Mouse (Mus musculus) myocyte (in vitro differentiated cells): ENCODE data around the gene Tmem145. TPM values are rescaled to one million over a fixed set of nuclear protein-coding genes. Genes with fewer than 3 reads are reported as not detected.
A peak's percentile ranks its signal among the peaks of the same experiment; 100 is the strongest.

ENCODE experiments used
- H3K27me3 ChIP-seq: one replicate; pipeline ENCODE4 v1.6.1; 2011; ENCODE audit not compliant: control insufficient read depth, insufficient read depth, insufficient read length
- H3K36me3 ChIP-seq: one replicate; pipeline ENCODE4 v1.6.1; 2011; ENCODE audit not compliant: control insufficient read depth, insufficient read depth
- H3K4me2 ChIP-seq: one replicate; pipeline ENCODE4 v1.6.1; 2011; ENCODE audit warnings: low read depth, control low read depth
- H3K4me3 ChIP-seq: one replicate; pipeline ENCODE4 v1.5.1; 2011; ENCODE audit warnings: mild to moderate bottlenecking, control low read depth, moderate library complexity
- H3K79me2 ChIP-seq: one replicate; pipeline ENCODE4 v1.6.1; 2011; ENCODE audit not compliant: control insufficient read depth, insufficient read depth
- H3ac ChIP-seq: one replicate; pipeline ENCODE4 v1.6.1; 2011; ENCODE audit not compliant: control insufficient read depth, insufficient read length
- CEBPB ChIP-seq: IDR thresholded peaks from 2 replicates; pipeline ENCODE4 v1.6.1; 2011; ENCODE audit warnings: mild to moderate bottlenecking, moderate library complexity; ENCODE audit not compliant: poor library complexity, insufficient read depth, severe bottlenecking
- E2F4 ChIP-seq: IDR thresholded peaks from one replicate; pipeline ENCODE4 v1.6.1; 2011; ENCODE audit warnings: mild to moderate bottlenecking, control low read depth, moderate library complexity; ENCODE audit not compliant: insufficient read depth
- MAX ChIP-seq: IDR thresholded peaks from one replicate; pipeline ENCODE4 v1.6.1; 2011; ENCODE audit warnings: low read depth, mild to moderate bottlenecking, control low read depth
- MYOD1 ChIP-seq, 3 experiments: IDR thresholded peaks; one replicate each; pipeline ENCODE4 v1.6.1; 2011; ENCODE audit warnings: control low read depth in 2 of 3, low read depth in 2 of 3, mild to moderate bottlenecking in 2 of 3, moderate library complexity in 1 of 3; ENCODE audit not compliant: insufficient read length in 2 of 3, control insufficient read depth in 1 of 3
- MYOG ChIP-seq, 3 experiments: IDR thresholded peaks; one replicate each; pipeline ENCODE4 v1.6.1; 2011; ENCODE audit warnings: control low read depth in 2 of 3, low read depth in 2 of 3, mild to moderate bottlenecking in 2 of 3; ENCODE audit not compliant: insufficient read length in 2 of 3, control insufficient read depth in 1 of 3, insufficient read depth in 1 of 3
- POLR2A ChIP-seq: IDR thresholded peaks from one replicate; pipeline ENCODE4 v1.6.1; 2011; ENCODE audit warnings: low read depth, mild to moderate bottlenecking, control low read depth, moderate library complexity; ENCODE audit not compliant: insufficient read length
- POLR2AphosphoS2 ChIP-seq: IDR thresholded peaks from one replicate; pipeline ENCODE4 v1.6.1; 2011; ENCODE audit warnings: low read depth, control low read depth; ENCODE audit not compliant: insufficient read length
- REST ChIP-seq: IDR thresholded peaks from one replicate; pipeline ENCODE4 v1.6.1; 2011; ENCODE audit warnings: mild to moderate bottlenecking, control low read depth, moderate library complexity; ENCODE audit not compliant: insufficient read depth, insufficient read length
- SRF ChIP-seq: IDR thresholded peaks from one replicate; pipeline ENCODE4 v1.6.1; 2011; ENCODE audit warnings: low read depth; ENCODE audit not compliant: control insufficient read depth, insufficient read length
- TCF12 ChIP-seq: IDR thresholded peaks from one replicate; pipeline ENCODE4 v1.6.1; 2011; ENCODE audit warnings: mild to moderate bottlenecking, control low read depth; ENCODE audit not compliant: poor library complexity, insufficient read depth, severe bottlenecking
- TCF3 ChIP-seq: IDR thresholded peaks from one replicate; pipeline ENCODE4 v1.6.1; 2011; ENCODE audit warnings: low read depth, control low read depth; ENCODE audit not compliant: insufficient read length
- USF1 ChIP-seq: IDR thresholded peaks from one replicate; pipeline ENCODE4 v1.6.1; 2011; ENCODE audit warnings: low read depth, mild to moderate bottlenecking, control low read depth, moderate library complexity
- polyA plus RNA-seq: library from polyadenylated mRNA; unstranded; fragments of >200 nt; fragmentation: generic; extraction: Trizol; gene quantifications from one replicate; pipeline ENCODE4 v1.2.1, GENCODE M21; 2012; ENCODE audit warnings: missing spikeins

Gene Tmem145
- polyA plus RNA-seq, 1 experiment, result 0.02 TPM

GRCm38 (mm10) chr7:25267301-25267750 is 38.6 kb upstream of the Tmem145 start, which contains the start of gene Cic:
TSS of gene Cic (plus strand) at chr7:25267704.
- Histone ChIP-seq H3K4me3 (peak within 1 kb of the TSS; percentile 84), H3K4me2 (peak within 1 kb of the TSS; percentile 97), H3K36me3 (no peaks in the 10 kb centered on the region), H3ac (peak within 1 kb of the TSS; percentile 24), H3K27me3 (no peaks in the 10 kb centered on the region), H3K79me2 (peaks cover 17% of the 10 kb centered on the region)
- TF ChIP-seq REST (no peak), MYOD1 (IDR thresholded peaks at IDR 0.05; ENCODE audit: control insufficient read depth in 1 of 3, insufficient read length in 2 of 3, low read depth in 2 of 3) (no peak), E2F4 (peak; percentile 81), POLR2A (peak; percentile 80), TCF3 (no peak), CEBPB (no peak), MAX (no peak), SRF (no peak), TCF12 (no peak), MYOG (IDR thresholded peaks at IDR 0.05; ENCODE audit: control insufficient read depth in 1 of 3, insufficient read depth in 1 of 3, insufficient read length in 2 of 3, low read depth in 2 of 3) (no peak), POLR2AphosphoS2 (peak; percentile 72), USF1 (peak; percentile 65)

DNA sequence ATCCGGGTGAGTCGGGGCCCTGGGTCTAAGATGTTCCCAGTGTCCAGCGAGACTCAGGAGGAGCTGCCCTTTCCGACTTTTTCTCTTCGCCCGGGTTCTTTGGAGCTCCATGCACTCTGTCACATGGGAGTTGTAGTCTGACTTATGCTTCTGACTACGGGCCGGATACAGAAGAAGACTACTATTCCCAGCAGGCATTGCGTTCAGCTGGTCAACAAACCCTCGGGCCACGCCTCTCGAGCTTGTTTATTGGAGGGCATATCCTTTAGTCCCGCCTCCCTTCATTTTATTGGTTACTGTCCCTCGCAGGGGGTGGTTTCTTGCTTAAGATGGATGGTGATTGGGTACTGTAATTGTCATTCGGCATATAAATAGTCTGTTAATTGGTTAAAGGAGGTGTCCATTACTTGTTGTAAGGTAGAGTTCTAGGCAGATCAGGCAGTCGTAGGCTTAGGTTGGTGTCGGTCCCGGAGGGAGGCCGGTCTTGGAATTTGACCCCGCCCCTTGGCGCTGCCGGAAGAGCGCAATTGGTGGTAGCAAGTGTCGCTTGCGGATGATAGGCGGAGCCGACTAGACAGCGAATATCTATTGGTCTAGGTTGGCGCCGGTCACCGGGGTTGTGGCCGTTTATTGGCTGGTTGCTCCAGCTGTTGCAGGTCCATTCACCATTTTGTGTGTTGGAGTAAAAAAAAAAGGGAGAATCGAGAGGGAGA is 38.0 kb upstream of the Tmem145 start:
- TF ChIP-seq MYOG (IDR thresholded peaks at IDR 0.05; ENCODE audit: control insufficient read depth in 1 of 3, insufficient read depth in 1 of 3, insufficient read length in 2 of 3, low read depth in 2 of 3), result no peak
- no peak for TF ChIP-seq REST
- no peak for TF ChIP-seq POLR2AphosphoS2
- no peak for TF ChIP-seq MYOD1 (IDR thresholded peaks at IDR 0.05; ENCODE audit: control insufficient read depth in 1 of 3, insufficient read length in 2 of 3, low read depth in 2 of 3)
- TF ChIP-seq E2F4, result no peak
- no peak for TF ChIP-seq SRF
- TF ChIP-seq CEBPB, result no peak
- TF ChIP-seq TCF3, result no peak
- no peak for TF ChIP-seq MAX
- no peak for TF ChIP-seq POLR2A
- TF ChIP-seq USF1, result no peak
- TF ChIP-seq TCF12, result no peak
- H3K27me3 ChIP-seq, result no peaks in the 10 kb centered on the region
- H3ac ChIP-seq, result peak overlapping the region; percentile 24
- peak overlapping the region; percentile 84 for H3K4me3 ChIP-seq
- no peaks in the 10 kb centered on the region for H3K36me3 ChIP-seq
- peaks cover 17% of the 10 kb centered on the region for H3K79me2 ChIP-seq
- no peak overlapping the region for H3K4me2 ChIP-seq

- no peaks in the 10 kb centered on the region for H3K27me3 ChIP-seq
- H3K4me2 ChIP-seq, result peak overlapping the region; percentile 92
- peak overlapping the region; percentile 84 for H3K4me3 ChIP-seq
- TF ChIP-seq MYOD1 (IDR thresholded peaks at IDR 0.05; ENCODE audit: control insufficient read depth in 1 of 3, insufficient read length in 2 of 3, low read depth in 2 of 3), result peak in 1 of 3 experiments; percentile 64
- no peak for TF ChIP-seq E2F4
- H3K36me3 ChIP-seq, result no peaks in the 10 kb centered on the region
- H3K79me2 ChIP-seq, result peaks cover 17% of the 10 kb centered on the region
- H3ac ChIP-seq, result peak overlapping the region; percentile 24
Measured at GRCm38 (mm10) chr7:25268588-25268987, 37.3 kb upstream of the Tmem145 start.

- TF ChIP-seq MYOD1 (IDR thresholded peaks at IDR 0.05; ENCODE audit: control insufficient read depth in 1 of 3, insufficient read length in 2 of 3, low read depth in 2 of 3) (no peak), CEBPB (no peak), REST (no peak), TCF12 (no peak)
- Histone ChIP-seq H3K79me2 (peaks cover 17% of the 10 kb centered on the region), H3K27me3 (no peaks in the 10 kb centered on the region), H3K36me3 (no peaks in the 10 kb centered on the region), H3ac (peak overlapping the region; percentile 24), H3K4me3 (peak overlapping the region; percentile 84), H3K4me2 (peak overlapping the region; percentile 92)
Measured at GRCm38 (mm10) chr7:25269029-25269428, 36.9 kb upstream of the Tmem145 start.

- H3K4me2 ChIP-seq, result peak overlapping the region; percentile 92
- peak overlapping the region; percentile 24 for H3ac ChIP-seq
- no peaks in the 10 kb centered on the region for H3K27me3 ChIP-seq
- no peaks in the 10 kb centered on the region for H3K36me3 ChIP-seq
- H3K79me2 ChIP-seq, result peaks cover 17% of the 10 kb centered on the region
- TF ChIP-seq CEBPB (no peak), USF1 (no peak), POLR2AphosphoS2 (peak; percentile 62), MYOD1 (IDR thresholded peaks at IDR 0.05; ENCODE audit: control insufficient read depth in 1 of 3, insufficient read length in 2 of 3, low read depth in 2 of 3) (no peak)
- H3K4me3 ChIP-seq, result peak overlapping the region; percentile 84
Measured at GRCm38 (mm10) chr7:25269545-25270271, 36.2 kb upstream of the Tmem145 start.
